Mouse (Mus musculus): ENCODE results near the gene Rfk. TPM values are rescaled to one million over a fixed set of nuclear protein-coding genes. Genes with fewer than 3 reads are reported as not detected.

Gene Rfk
- polyA plus RNA-seq, 1 experiment from 2014 or later, result 76.1 TPM

DNA sequence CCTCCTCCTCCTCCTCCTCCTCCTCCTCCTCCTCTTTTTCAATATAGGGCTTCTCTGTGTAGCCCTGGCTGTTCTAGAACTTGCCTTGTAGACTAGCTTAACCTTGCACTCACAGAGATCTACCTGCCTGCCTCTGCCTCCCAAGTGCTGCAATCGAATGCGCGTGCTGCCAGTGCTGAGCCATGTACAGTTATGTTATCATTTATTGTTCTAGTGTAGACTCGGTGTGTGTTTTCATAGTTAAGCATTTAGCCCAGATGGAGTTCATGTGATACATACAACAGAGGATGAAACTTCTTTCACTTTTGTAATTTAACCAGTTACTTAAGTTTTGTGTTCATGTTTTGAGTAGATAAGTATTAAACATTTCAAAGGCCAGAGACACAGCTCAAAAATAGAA is 8.8 kb upstream of the Rfk start:
- WGBS, result 89% methylated on average over 4 of the region's 4 CpGs
- H3K4me3 ChIP-seq, result no peak overlapping the region
- H3K27me3 ChIP-seq (replicated peaks), result no peaks in the 10 kb centered on the region
- no peaks in the 10 kb centered on the region for H3K36me3 ChIP-seq
- no peak overlapping the region for H3K9ac ChIP-seq
- no peaks in the 10 kb centered on the region for H3K4me1 ChIP-seq (replicated peaks)
- H3K27ac ChIP-seq (ENCODE audit: poor library complexity, severe bottlenecking), result no peak overlapping the region
- no peaks in the 10 kb centered on the region for H3K9me3 ChIP-seq (replicated peaks)
- no peak for ATAC-seq (ENCODE audit: insufficient number of reproducible peaks, low FRiP score)
- no peak overlapping the region for H3K4me2 ChIP-seq

GRCm38 (mm10) chr19:17385426-17385825 is 8.4 kb upstream of the Rfk start:
- 71% methylated on average over 1 of the region's 1 CpGs for WGBS
- no peak for ATAC-seq (ENCODE audit: insufficient number of reproducible peaks, low FRiP score)
- Histone ChIP-seq H3K27me3 (replicated peaks) (no peaks in the 10 kb centered on the region), H3K4me3 (no peak overlapping the region), H3K9me3 (replicated peaks) (no peaks in the 10 kb centered on the region), H3K4me1 (replicated peaks) (no peaks in the 10 kb centered on the region), H3K36me3 (no peaks in the 10 kb centered on the region), H3K27ac (ENCODE audit: poor library complexity, severe bottlenecking) (no peak overlapping the region), H3K9ac (no peak overlapping the region), H3K4me2 (no peak overlapping the region)

DNA sequence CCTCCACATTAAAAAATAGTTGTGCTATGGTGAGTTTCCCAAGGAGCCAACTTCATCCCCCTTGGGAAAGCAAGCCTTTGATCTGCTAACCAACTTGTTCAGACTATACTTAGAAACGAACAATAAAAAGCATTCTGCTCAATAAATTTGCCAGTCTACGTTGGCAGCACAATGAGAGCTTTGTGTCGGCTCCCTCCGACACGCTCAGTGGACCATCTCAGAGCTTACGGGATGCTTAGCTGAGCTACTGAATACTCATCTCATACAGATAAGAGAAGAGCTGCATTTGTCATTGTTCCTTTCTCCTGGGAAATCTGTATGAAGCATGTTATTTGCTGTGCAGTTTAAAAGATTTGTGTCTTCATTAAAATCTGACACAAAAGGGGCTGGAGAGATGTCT is 7.4 kb upstream of the Rfk start:
- H3K4me2 ChIP-seq, result no peak overlapping the region
- no peaks in the 10 kb centered on the region for H3K27me3 ChIP-seq (replicated peaks)
- no peaks in the 10 kb centered on the region for H3K4me1 ChIP-seq (replicated peaks)
- no peak overlapping the region for H3K4me3 ChIP-seq
- no peaks in the 10 kb centered on the region for H3K9me3 ChIP-seq (replicated peaks)
- WGBS, result 72% methylated on average over 6 of the region's 6 CpGs
- H3K27ac ChIP-seq (ENCODE audit: poor library complexity, severe bottlenecking), result no peak overlapping the region
- H3K36me3 ChIP-seq, result no peaks in the 10 kb centered on the region
- no peak overlapping the region for H3K9ac ChIP-seq
- ATAC-seq (ENCODE audit: insufficient number of reproducible peaks, low FRiP score), result no peak

- H3K27me3 ChIP-seq (replicated peaks), result no peaks in the 10 kb centered on the region
- H3K9ac ChIP-seq, result no peak overlapping the region
- 0 out of 2 replicates have a peak, but pooled peaks cover 3% of the 10 kb centered on the region for H3K4me1 ChIP-seq (replicated peaks)
- 22% methylated on average over 2 of the region's 2 CpGs for WGBS
- no peak overlapping the region for H3K4me3 ChIP-seq
- H3K4me2 ChIP-seq, result no peak overlapping the region
- H3K9me3 ChIP-seq (replicated peaks), result no peaks in the 10 kb centered on the region
- no peak overlapping the region for H3K27ac ChIP-seq (ENCODE audit: poor library complexity, severe bottlenecking)
- no peaks in the 10 kb centered on the region for H3K36me3 ChIP-seq
- ATAC-seq (ENCODE audit: insufficient number of reproducible peaks, low FRiP score), result no peak
Observed at GRCm38 (mm10) chr19:17388404-17388803, 5.4 kb upstream of the Rfk start.

DNA sequence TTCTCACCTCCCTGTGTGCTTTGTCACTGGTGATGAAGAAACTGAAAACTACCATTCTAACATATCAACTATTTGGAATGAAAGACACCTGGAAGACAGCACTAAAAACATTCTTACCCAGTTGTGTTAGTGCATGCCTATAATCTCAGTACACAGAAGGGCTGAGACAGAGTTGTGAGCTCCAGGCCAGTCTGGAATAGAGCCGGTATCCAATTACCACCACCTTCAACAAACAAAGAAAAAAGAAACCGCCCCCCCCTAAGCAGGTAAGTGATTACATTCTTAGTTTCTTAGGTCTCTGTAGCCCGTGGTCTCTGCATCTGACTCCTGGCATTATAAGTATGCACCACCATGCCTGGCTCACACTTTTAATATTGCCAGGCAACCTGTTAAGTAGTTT is 977 bp upstream of the Rfk start:
- H3K4me1 ChIP-seq (replicated peaks), result peaks cover 16% of the 10 kb centered on the region
- H3K27me3 ChIP-seq (replicated peaks), result no peaks in the 10 kb centered on the region
- H3K4me2 ChIP-seq, result peak overlapping the region; percentile 52
- H3K9me3 ChIP-seq (replicated peaks), result no peaks in the 10 kb centered on the region
- ATAC-seq (ENCODE audit: insufficient number of reproducible peaks, low FRiP score), result no peak
- H3K9ac ChIP-seq, result peak overlapping the region; percentile 27; the same call in 1 of the 2 replicates
- H3K4me3 ChIP-seq, result peak overlapping the region; percentile 97; the same call in 1 of the 2 replicates
- H3K36me3 ChIP-seq, result peaks cover 10% of the 10 kb centered on the region
- WGBS, result 11% methylated on average over 3 of the region's 3 CpGs
- no peak overlapping the region for H3K27ac ChIP-seq (ENCODE audit: poor library complexity, severe bottlenecking)

DNA sequence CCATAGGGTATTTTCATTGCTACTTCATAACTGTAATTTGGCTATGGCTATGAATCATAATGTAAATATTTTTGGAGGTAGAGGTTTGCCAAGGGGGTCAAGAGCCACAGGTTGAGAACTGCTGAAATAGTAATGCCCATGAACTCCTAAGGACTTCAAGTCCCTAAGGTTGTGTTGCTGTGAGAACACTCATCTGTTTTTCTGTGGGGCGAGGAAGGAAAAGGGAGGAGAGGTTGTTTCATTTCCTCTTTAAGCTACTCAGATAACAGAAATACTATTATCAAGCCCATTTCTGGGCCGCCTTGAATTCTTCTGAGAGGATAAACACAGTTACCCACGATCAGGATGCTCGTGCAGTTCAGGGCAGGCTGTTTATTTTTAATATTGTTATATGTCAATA is 3.0 kb downstream of the Rfk start:
- H3K27me3 ChIP-seq (replicated peaks), result no peaks in the 10 kb centered on the region
- no peak overlapping the region for H3K4me3 ChIP-seq
- peaks cover 16% of the 10 kb centered on the region for H3K4me1 ChIP-seq (replicated peaks)
- peaks cover 41% of the 10 kb centered on the region for H3K36me3 ChIP-seq
- WGBS, result 63% methylated on average over 4 of the region's 4 CpGs
- ATAC-seq (ENCODE audit: insufficient number of reproducible peaks, low FRiP score), result no peak
- H3K9me3 ChIP-seq (replicated peaks), result no peaks in the 10 kb centered on the region
- H3K9ac ChIP-seq, result no peak overlapping the region
- H3K27ac ChIP-seq (ENCODE audit: poor library complexity, severe bottlenecking), result 0 out of 2 replicates have a peak overlapping the region, but pooled peaks have one; percentile 25
- H3K4me2 ChIP-seq, result no peak overlapping the region; the same call in 1 of the 2 replicates

- no peak overlapping the region for H3K4me3 ChIP-seq
- no peak for ATAC-seq (ENCODE audit: insufficient number of reproducible peaks, low FRiP score)
- H3K27me3 ChIP-seq (replicated peaks), result no peaks in the 10 kb centered on the region
- no peak overlapping the region for H3K27ac ChIP-seq (ENCODE audit: poor library complexity, severe bottlenecking)
- H3K9me3 ChIP-seq (replicated peaks), result no peaks in the 10 kb centered on the region
- H3K4me2 ChIP-seq, result no peak overlapping the region
- peaks cover 42% of the 10 kb centered on the region for H3K36me3 ChIP-seq
- 75% methylated on average over 5 of the region's 5 CpGs for WGBS
- no peak overlapping the region for H3K9ac ChIP-seq
- peaks cover 16% of the 10 kb centered on the region for H3K4me1 ChIP-seq (replicated peaks)
Observed at GRCm38 (mm10) chr19:17397922-17398321, 4.1 kb downstream of the Rfk start.

DNA sequence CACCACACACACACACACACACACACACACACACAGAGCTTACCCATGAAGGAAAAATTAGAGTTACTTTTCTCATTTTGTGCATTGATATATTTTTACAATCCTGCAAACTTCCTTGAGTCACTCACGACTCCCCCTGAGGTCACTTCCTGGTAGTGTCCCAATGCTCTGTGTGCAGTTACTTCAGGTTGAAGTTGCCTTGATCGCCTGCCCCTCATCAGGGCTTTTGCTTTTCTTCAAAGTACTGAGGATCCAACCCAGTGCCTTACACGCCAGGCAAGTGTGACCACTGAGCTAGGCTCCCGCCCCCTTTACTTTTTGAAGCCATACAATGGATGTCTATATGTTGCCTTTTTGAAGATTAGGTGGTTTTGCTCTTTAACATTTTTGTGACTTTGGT is 6.1 kb downstream of the Rfk start:
- 81% methylated on average over 4 of the region's 4 CpGs for WGBS
- H3K4me1 ChIP-seq (replicated peaks), result peaks cover 10% of the 10 kb centered on the region
- H3K36me3 ChIP-seq, result peaks cover 42% of the 10 kb centered on the region
- no peaks in the 10 kb centered on the region for H3K27me3 ChIP-seq (replicated peaks)
- H3K4me2 ChIP-seq, result no peak overlapping the region
- no peak overlapping the region for H3K27ac ChIP-seq (ENCODE audit: poor library complexity, severe bottlenecking)
- no peak overlapping the region for H3K4me3 ChIP-seq
- H3K9me3 ChIP-seq (replicated peaks), result 0 out of 2 replicates have a peak, but pooled peaks cover 4% of the 10 kb centered on the region
- H3K9ac ChIP-seq, result no peak overlapping the region
- ATAC-seq (ENCODE audit: insufficient number of reproducible peaks, low FRiP score), result no peak

- 63% methylated on average over 4 of the region's 4 CpGs for WGBS
Observed at GRCm38 (mm10) chr19:17400571-17400970, 6.7 kb downstream of the Rfk start.

GRCm38 (mm10) chr19:17403175-17403574 is 9.3 kb downstream of the Rfk start:
- Histone ChIP-seq H3K4me3 (no peak overlapping the region), H3K27ac (ENCODE audit: poor library complexity, severe bottlenecking) (no peak overlapping the region), H3K4me2 (no peak overlapping the region), H3K27me3 (replicated peaks) (no peaks in the 10 kb centered on the region), H3K36me3 (peaks cover 30% of the 10 kb centered on the region), H3K9me3 (replicated peaks) (peaks cover 13% of the 10 kb centered on the region), H3K9ac (no peak overlapping the region), H3K4me1 (replicated peaks) (no peaks in the 10 kb centered on the region)
- no peak for ATAC-seq (ENCODE audit: insufficient number of reproducible peaks, low FRiP score)
- 82% methylated on average over 4 of the region's 4 CpGs for WGBS

More at GRCm38 (mm10) chr19:17400571-17400970, 6.7 kb downstream of the Rfk start:
- Histone ChIP-seq H3K27me3 (replicated peaks) (no peaks in the 10 kb centered on the region), H3K36me3 (peaks cover 42% of the 10 kb centered on the region), H3K4me3 (no peak overlapping the region), H3K9me3 (replicated peaks) (0 out of 2 replicates have a peak, but pooled peaks cover 4% of the 10 kb centered on the region), H3K9ac (no peak overlapping the region), H3K27ac (ENCODE audit: poor library complexity, severe bottlenecking) (no peak overlapping the region), H3K4me1 (replicated peaks) (0 out of 2 replicates have a peak, but pooled peaks cover 5% of the 10 kb centered on the region), H3K4me2 (no peak overlapping the region)
- no peak for ATAC-seq (ENCODE audit: insufficient number of reproducible peaks, low FRiP score)

DNA sequence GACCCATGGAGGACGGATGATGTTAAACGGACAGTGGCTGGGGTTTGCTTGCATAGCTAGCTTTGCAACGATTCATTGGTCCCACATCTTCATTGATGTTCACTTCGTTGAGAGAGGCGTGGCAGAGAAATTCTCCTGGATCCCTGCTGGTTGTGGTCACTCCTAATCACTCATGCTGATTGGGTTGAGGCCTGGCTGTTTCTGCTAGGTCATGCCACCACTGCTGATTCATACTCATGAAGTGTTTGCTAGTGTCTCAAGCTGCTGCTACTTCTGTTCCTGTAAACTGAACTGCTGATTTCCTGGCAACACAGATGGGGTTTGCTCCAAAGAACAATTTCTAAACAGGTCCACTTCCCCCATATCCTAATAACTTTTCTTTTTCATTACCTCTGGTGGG is 13.0 kb downstream of the Rfk start:
- peak; percentile 85 for ATAC-seq (ENCODE audit: insufficient number of reproducible peaks, low FRiP score)
- 76% methylated on average over 5 of the region's 5 CpGs for WGBS
- H3K27ac ChIP-seq (ENCODE audit: poor library complexity, severe bottlenecking), result no peak overlapping the region

DNA sequence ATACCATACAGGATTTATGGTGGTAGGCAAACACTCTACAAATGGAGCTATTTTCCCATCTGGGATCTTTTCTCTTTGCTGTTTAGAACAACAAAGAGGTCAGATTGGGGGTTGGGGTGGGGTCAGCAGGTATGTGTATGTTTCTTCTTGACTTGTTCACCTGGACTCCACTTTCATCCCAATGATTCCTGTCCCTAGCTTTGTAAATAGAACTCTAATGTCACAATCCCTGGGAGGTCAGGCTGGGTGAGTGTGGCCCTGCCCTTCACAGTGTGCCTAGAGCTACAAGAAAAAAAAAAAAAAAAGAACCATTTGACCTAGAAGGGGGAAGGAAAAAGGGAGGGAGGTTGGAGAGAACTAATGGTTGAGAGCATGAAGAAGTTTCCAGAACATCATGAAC is 14.7 kb downstream of the Rfk start:
- no peaks in the 10 kb centered on the region for H3K4me1 ChIP-seq (replicated peaks)
- no peak for ATAC-seq (ENCODE audit: insufficient number of reproducible peaks, low FRiP score)
- H3K27me3 ChIP-seq (replicated peaks), result no peaks in the 10 kb centered on the region
- H3K9me3 ChIP-seq (replicated peaks), result peaks cover 13% of the 10 kb centered on the region
- no peaks in the 10 kb centered on the region for H3K36me3 ChIP-seq
- H3K4me2 ChIP-seq, result no peak overlapping the region
- H3K9ac ChIP-seq, result no peak overlapping the region
- H3K4me3 ChIP-seq, result no peak overlapping the region
- H3K27ac ChIP-seq (ENCODE audit: poor library complexity, severe bottlenecking), result no peak overlapping the region

More for the DNA sequence above, 13.0 kb downstream of the Rfk start:
- Histone ChIP-seq H3K4me2 (no peak overlapping the region), H3K36me3 (peaks cover under 1% of the 10 kb centered on the region; the same call in 1 of the 2 replicates), H3K27me3 (replicated peaks) (no peaks in the 10 kb centered on the region), H3K4me3 (no peak overlapping the region), H3K9me3 (replicated peaks) (peaks cover 13% of the 10 kb centered on the region), H3K4me1 (replicated peaks) (no peaks in the 10 kb centered on the region), H3K9ac (no peak overlapping the region)
